Mouse (Mus musculus): ENCODE results near the gene Slc4a8.
A peak's percentile ranks its signal among the peaks of the same experiment; 100 is the strongest.

Gene Slc4a8

GRCm38 (mm10) chr15:100829775-100830174 lies 68.2 kb downstream of the Slc4a8 start:
- no peak for DNase-seq (ENCODE audit: low read depth, low spot score)

GRCm38 (mm10) chr15:100830682-100831081 lies 69.1 kb downstream of the Slc4a8 start:
- DNase-seq (ENCODE audit: low read depth, low spot score) = peak; percentile 25

GRCm38 (mm10) chr15:100832144-100832543 lies 70.6 kb downstream of the Slc4a8 start:
- no peak for DNase-seq (ENCODE audit: low read depth, low spot score)

GRCm38 (mm10) chr15:100832784-100833183 lies 71.2 kb downstream of the Slc4a8 start:
- DNase-seq (ENCODE audit: low read depth, low spot score) = no peak

- DNase-seq (ENCODE audit: low read depth, low spot score) = no peak
These were observed 75.2 kb downstream of the Slc4a8 start for GRCm38 (mm10) chr15:100836729-100837128.

GRCm38 (mm10) chr15:100838607-100839207 lies 77.2 kb downstream of the Slc4a8 start:
- peak; percentile 65 for DNase-seq (ENCODE audit: low read depth, low spot score)

- no peak for DNase-seq (ENCODE audit: low read depth, low spot score)
These were observed 82.8 kb downstream of the Slc4a8 start for GRCm38 (mm10) chr15:100844336-100844735.

GRCm38 (mm10) chr15:100845049-100845879 lies 83.7 kb downstream of the Slc4a8 start:
- DNase-seq (ENCODE audit: low read depth, low spot score) = no peak

GRCm38 (mm10) chr15:100847193-100847592 lies 85.6 kb downstream of the Slc4a8 start:
- DNase-seq (ENCODE audit: low read depth, low spot score) = no peak

GRCm38 (mm10) chr15:100857586-100857985 lies 96.0 kb downstream of the Slc4a8 start:
- DNase-seq (ENCODE audit: low read depth, low spot score) = no peak

- DNase-seq (ENCODE audit: low read depth, low spot score) = no peak
These were observed 99.3 kb downstream of the Slc4a8 start for GRCm38 (mm10) chr15:100860856-100861255.

- DNase-seq (ENCODE audit: low read depth, low spot score) = no peak
These were observed 104.0 kb downstream of the Slc4a8 start for GRCm38 (mm10) chr15:100865556-100865955.

- DNase-seq (ENCODE audit: low read depth, low spot score) = no peak
These were observed 108.0 kb downstream of the Slc4a8 start, which contains the start of gene Scn8a for GRCm38 (mm10) chr15:100869558-100869957. Gene Scn8a, plus strand, starts transcription at chr15:100869858.

GRCm38 (mm10) chr15:100870001-100870774 lies 108.6 kb downstream of the Slc4a8 start:
- DNase-seq (ENCODE audit: low read depth, low spot score) = peak; percentile 60

- DNase-seq (ENCODE audit: low read depth, low spot score) = peak; percentile 29
These were observed 109.2 kb downstream of the Slc4a8 start for GRCm38 (mm10) chr15:100870775-100871106.

GRCm38 (mm10) chr15:100871107-100872011 lies 109.8 kb downstream of the Slc4a8 start:
- no peak for DNase-seq (ENCODE audit: low read depth, low spot score)

GRCm38 (mm10) chr15:100873155-100873554 lies 111.6 kb downstream of the Slc4a8 start:
- peak; percentile 94 for DNase-seq (ENCODE audit: low read depth, low spot score)

Measured in forelimb bud, embryonic 11.5 days (tissue).